Mouse (Mus musculus) macrophage (primary cell): ENCODE measurements around the gene Prlhr. TPM values are rescaled to one million over a fixed set of nuclear protein-coding genes. Genes with fewer than 3 reads are reported as not detected.

ENCODE experiments used
- H3K27ac ChIP-seq: fragments of 350-480 bp; formaldehyde crosslinking; 2 replicates; pipeline ENCODE4 v1.9.0; 2021
- H3K36me3 ChIP-seq: fragments of 350-480 bp; formaldehyde crosslinking; 2 replicates; pipeline ENCODE4 v1.9.0; 2021; ENCODE audit errors: inconsistent target
- H3K4me3 ChIP-seq: fragments of 350-480 bp; formaldehyde crosslinking; 2 replicates; pipeline ENCODE4 v1.9.0; 2021; ENCODE audit errors: inconsistent target
- H3K79me2 ChIP-seq: fragments of 350-480 bp; formaldehyde crosslinking; 2 replicates; pipeline ENCODE4 v1.9.0; 2021; ENCODE audit errors: inconsistent target
- WGBS: methylation state at CpG from one replicate; pipeline ENCODE4 v1.1.7; 2026; ENCODE audit warnings: inconsistent platforms; ENCODE audit not compliant: missing documents; 5-methylcytosine and 5-hydroxymethylcytosine counted together
- polyA plus RNA-seq: library from polyadenylated mRNA; stranded (reverse); fragments of 250-400 nt; gene quantifications from 3 replicates; pipeline ENCODE4 v1.2.4, GENCODE M21; 2018; ENCODE audit warnings: inconsistent platforms
- total RNA-seq, 78 experiments: library from RNA; depleted of rRNA; stranded (reverse); fragments of 250-400 nt; gene quantifications; 1 replicate in 9 of 78; 2 replicates in 24 of 78; 3 replicates in 43 of 78; 4 replicates in 2 of 78; pipeline ENCODE4 v1.2.4; 2018; ENCODE audit warnings: inconsistent platforms in 56 of 78

The Prlhr gene
- not detected for total RNA-seq (2018; cell fraction: chromatin; rRNA removed)
- total RNA-seq (2018; cell fraction: cytosol; rRNA removed) = under 1 TPM in 1 of 26 experiments, not detected in 25; 0.09 TPM
- total RNA-seq (2018; cell fraction: nucleus; rRNA removed) = under 1 TPM in 1 of 26 experiments, not detected in 25; 0.31 TPM
- polyA plus RNA-seq = not detected in 3 replicates

- H3K36me3 ChIP-seq = no peaks in the 10 kb centered on the region
- no peak within 1 kb of the TSS for H3K4me3 ChIP-seq
- no peak within 1 kb of the TSS for H3K27ac ChIP-seq
- 12% methylated on average over 17 of the region's 17 CpGs for WGBS
- no peaks in the 10 kb centered on the region for H3K79me2 ChIP-seq
Observed at GRCm38 (mm10) chr19:60468254-60468762, at the start of gene Prlhr. Gene Prlhr, minus strand, starts transcription at chr19:60468304.

GRCm38 (mm10) chr19:60515064-60515463, 47.0 kb upstream of the Prlhr start:
- Histone ChIP-seq H3K36me3 (no peaks in the 10 kb centered on the region), H3K4me3 (no peak overlapping the region), H3K27ac (no peak overlapping the region), H3K79me2 (no peaks in the 10 kb centered on the region)
- WGBS = 88% methylated on average over 2 of the region's 2 CpGs

GRCm38 (mm10) chr19:60513431-60513830, 45.3 kb upstream of the Prlhr start:
- Histone ChIP-seq H3K79me2 (no peaks in the 10 kb centered on the region), H3K27ac (no peak overlapping the region), H3K4me3 (no peak overlapping the region), H3K36me3 (no peaks in the 10 kb centered on the region)
- 69% methylated on average over 3 of the region's 3 CpGs for WGBS

GRCm38 (mm10) chr19:60500209-60500608, 32.1 kb upstream of the Prlhr start:
- Histone ChIP-seq H3K27ac (no peak overlapping the region), H3K36me3 (no peaks in the 10 kb centered on the region), H3K4me3 (no peak overlapping the region), H3K79me2 (no peaks in the 10 kb centered on the region)

- Histone ChIP-seq H3K27ac (no peak overlapping the region), H3K79me2 (no peaks in the 10 kb centered on the region), H3K36me3 (no peaks in the 10 kb centered on the region), H3K4me3 (no peak overlapping the region)
- WGBS = 88% methylated on average over 4 of the region's 4 CpGs
Observed at GRCm38 (mm10) chr19:60497171-60497570, 29.1 kb upstream of the Prlhr start.

- Histone ChIP-seq H3K79me2 (no peaks in the 10 kb centered on the region), H3K4me3 (no peak overlapping the region), H3K36me3 (no peaks in the 10 kb centered on the region), H3K27ac (no peak overlapping the region)
- 74% methylated on average over 3 of the region's 3 CpGs for WGBS
Observed at GRCm38 (mm10) chr19:60495772-60496171, 27.7 kb upstream of the Prlhr start.

- Histone ChIP-seq H3K36me3 (no peaks in the 10 kb centered on the region), H3K79me2 (no peaks in the 10 kb centered on the region), H3K4me3 (no peak overlapping the region), H3K27ac (no peak overlapping the region)
- WGBS = 88% methylated on average over 1 of the region's 1 CpGs
Observed at GRCm38 (mm10) chr19:60489566-60489965, 21.5 kb upstream of the Prlhr start.

GRCm38 (mm10) chr19:60485261-60485660, 17.2 kb upstream of the Prlhr start:
- no peaks in the 10 kb centered on the region for H3K79me2 ChIP-seq
- H3K36me3 ChIP-seq = no peaks in the 10 kb centered on the region
- no peak overlapping the region for H3K4me3 ChIP-seq

GRCm38 (mm10) chr19:60478859-60479258, 10.8 kb upstream of the Prlhr start:
- Histone ChIP-seq H3K4me3 (no peak overlapping the region), H3K27ac (no peak overlapping the region), H3K36me3 (no peaks in the 10 kb centered on the region), H3K79me2 (no peaks in the 10 kb centered on the region)
- WGBS = 27% methylated on average over 1 of the region's 1 CpGs

More at GRCm38 (mm10) chr19:60485261-60485660, 17.2 kb upstream of the Prlhr start:
- no peak overlapping the region for H3K27ac ChIP-seq

GRCm38 (mm10) chr19:60477788-60478187, 9.7 kb upstream of the Prlhr start:
- no peaks in the 10 kb centered on the region for H3K79me2 ChIP-seq
- H3K27ac ChIP-seq = no peak overlapping the region
- 9% methylated on average over 2 of the region's 2 CpGs for WGBS
- no peak overlapping the region for H3K4me3 ChIP-seq
- no peaks in the 10 kb centered on the region for H3K36me3 ChIP-seq

GRCm38 (mm10) chr19:60468846-60469245, 742 bp upstream of the Prlhr start:
- Histone ChIP-seq H3K4me3 (no peak overlapping the region), H3K27ac (no peak overlapping the region), H3K36me3 (no peaks in the 10 kb centered on the region), H3K79me2 (no peaks in the 10 kb centered on the region)
- WGBS = 1% methylated on average over 10 of the region's 10 CpGs

- Histone ChIP-seq H3K36me3 (no peaks in the 10 kb centered on the region), H3K27ac (no peak overlapping the region), H3K79me2 (no peaks in the 10 kb centered on the region), H3K4me3 (no peak overlapping the region)
- 20% methylated on average over 31 of the region's 31 CpGs for WGBS
Observed at GRCm38 (mm10) chr19:60467588-60468007, 506 bp downstream of the Prlhr start.

GRCm38 (mm10) chr19:60466953-60467570, 1.0 kb downstream of the Prlhr start:
- Histone ChIP-seq H3K27ac (no peak overlapping the region), H3K36me3 (no peaks in the 10 kb centered on the region), H3K4me3 (no peak overlapping the region), H3K79me2 (no peaks in the 10 kb centered on the region)
- WGBS = 6% methylated on average over 41 of the region's 41 CpGs

- no peaks in the 10 kb centered on the region for H3K79me2 ChIP-seq
- no peaks in the 10 kb centered on the region for H3K36me3 ChIP-seq
- WGBS = 75% methylated on average over 2 of the region's 2 CpGs
- H3K4me3 ChIP-seq = no peak overlapping the region
- no peak overlapping the region for H3K27ac ChIP-seq
Observed at GRCm38 (mm10) chr19:60465726-60466125, 2.4 kb downstream of the Prlhr start.

- no peak overlapping the region for H3K4me3 ChIP-seq
- no peaks in the 10 kb centered on the region for H3K36me3 ChIP-seq
- 25% methylated on average over 3 of the region's 3 CpGs for WGBS
- H3K27ac ChIP-seq = no peak overlapping the region
- H3K79me2 ChIP-seq = no peaks in the 10 kb centered on the region
Observed at GRCm38 (mm10) chr19:60463896-60464295, 4.2 kb downstream of the Prlhr start.

GRCm38 (mm10) chr19:60463440-60463839, 4.7 kb downstream of the Prlhr start:
- H3K27ac ChIP-seq = no peak overlapping the region
- no peak overlapping the region for H3K4me3 ChIP-seq
- WGBS = 77% methylated on average over 3 of the region's 3 CpGs
- H3K79me2 ChIP-seq = no peaks in the 10 kb centered on the region
- no peaks in the 10 kb centered on the region for H3K36me3 ChIP-seq
